Mouse (Mus musculus) A20 (cell line): ENCODE results near the gene Bag5.
"Not testable (repeated sequence)": the region's sequence is repeated elsewhere in the genome, so short reads cannot be mapped to it uniquely, and the experiment has no call there.

Experiments
- DNase-seq: peaks from one replicate; pipeline ENCODE4 v3.0.0-alpha.2; 2011; ENCODE audit warnings: low read depth, low spot score

Bag5 gene

GRCm38 (mm10) chr12:111736676-111737075 is 23.6 kb upstream of the Bag5 start:
- DNase-seq, result not testable (repeated sequence)

- DNase-seq, result no peak
Measured at GRCm38 (mm10) chr12:111734912-111735311, 21.9 kb upstream of the Bag5 start.

GRCm38 (mm10) chr12:111732921-111733320 is 19.9 kb upstream of the Bag5 start:
- DNase-seq, result no peak

GRCm38 (mm10) chr12:111731822-111732807 is 19.1 kb upstream of the Bag5 start:
- peak; percentile 81 for DNase-seq

GRCm38 (mm10) chr12:111727956-111728355 is 14.9 kb upstream of the Bag5 start:
- no peak for DNase-seq

GRCm38 (mm10) chr12:111726122-111726463 is 13.0 kb upstream of the Bag5 start:
- no peak for DNase-seq

GRCm38 (mm10) chr12:111725338-111726121 is 12.5 kb upstream of the Bag5 start:
- DNase-seq, result no peak

- DNase-seq, result no peak
Measured at GRCm38 (mm10) chr12:111724638-111725337, 11.7 kb upstream of the Bag5 start.

GRCm38 (mm10) chr12:111722654-111723053 is 9.6 kb upstream of the Bag5 start:
- DNase-seq, result peak; percentile 47

GRCm38 (mm10) chr12:111720222-111720621 is 7.2 kb upstream of the Bag5 start:
- DNase-seq, result no peak

- DNase-seq, result no peak
Measured at GRCm38 (mm10) chr12:111718656-111719055, 5.6 kb upstream of the Bag5 start.

- no peak for DNase-seq
Measured at GRCm38 (mm10) chr12:111716505-111716904, 3.4 kb upstream of the Bag5 start.

- peak; percentile 10 for DNase-seq
Measured at GRCm38 (mm10) chr12:111713880-111714279, 823 bp upstream of the Bag5 start.

GRCm38 (mm10) chr12:111712476-111712875 is 581 bp downstream of the Bag5 start:
- peak; percentile 24 for DNase-seq

GRCm38 (mm10) chr12:111710091-111710490 is 3.0 kb downstream of the Bag5 start:
- DNase-seq, result no peak

- DNase-seq, result no peak
Measured at GRCm38 (mm10) chr12:111708181-111708580, 4.9 kb downstream of the Bag5 start.

- no peak for DNase-seq
Measured at GRCm38 (mm10) chr12:111705186-111705973, 7.7 kb downstream of the Bag5 start.

GRCm38 (mm10) chr12:111704609-111705008 is 8.4 kb downstream of the Bag5 start:
- no peak for DNase-seq

- DNase-seq, result no peak
Measured at GRCm38 (mm10) chr12:111703301-111703700, 9.8 kb downstream of the Bag5 start.

GRCm38 (mm10) chr12:111700920-111701458 is 12.1 kb downstream of the Bag5 start:
- no peak for DNase-seq

- DNase-seq, result no peak
Measured at GRCm38 (mm10) chr12:111699542-111699941, 13.5 kb downstream of the Bag5 start.
